Mouse (Mus musculus) hindbrain, embryonic 15.5 days (tissue): ENCODE measurements around the gene 1810009A15Rik. TPM values are rescaled to one million over a fixed set of nuclear protein-coding genes. Genes with fewer than 3 reads are reported as not detected.

ENCODE experiments used
- ATAC-seq: fragments of 200-750 bp; cut with Nextera tagmentation; 2 replicates; pipeline ENCODE4 v1.8.0; 2017; ENCODE audit warnings: low read depth, moderate number of reproducible peaks, moderate TSS enrichment; ENCODE audit not compliant: low FRiP score
- H3K27ac ChIP-seq: fragments of 300-500 bp; sonication (generic); replicated peaks from 2 replicates; pipeline ENCODE4 v1.5.1; 2015; ENCODE audit warnings: mild to moderate bottlenecking, inconsistent platforms
- H3K27me3 ChIP-seq: fragments of 300-500 bp; sonication (generic); 2 replicates; pipeline ENCODE4 v1.6.1; 2015; ENCODE audit warnings: control low read depth, inconsistent platforms
- H3K36me3 ChIP-seq: fragments of 300-500 bp; sonication (generic); 2 replicates; pipeline ENCODE4 v1.6.1; 2015; ENCODE audit warnings: control low read depth, inconsistent platforms
- H3K4me1 ChIP-seq: fragments of 300-500 bp; sonication (generic); replicated peaks from 2 replicates; pipeline ENCODE4 v1.6.1; 2015; ENCODE audit warnings: control low read depth, inconsistent platforms
- H3K4me2 ChIP-seq: fragments of 300-500 bp; sonication (generic); 2 replicates; pipeline ENCODE4 v1.6.1; 2015; ENCODE audit warnings: moderate library complexity, mild to moderate bottlenecking, inconsistent platforms
- H3K4me3 ChIP-seq: fragments of 300-500 bp; sonication (generic); 2 replicates; pipeline ENCODE4 v1.5.1; 2015; ENCODE audit warnings: mild to moderate bottlenecking, inconsistent platforms
- H3K9ac ChIP-seq: fragments of 300-500 bp; sonication (generic); 2 replicates; pipeline ENCODE4 v1.6.1; 2015; ENCODE audit warnings: inconsistent platforms
- H3K9me3 ChIP-seq: fragments of 300-500 bp; sonication (generic); 2 replicates; pipeline ENCODE4 v1.6.1; 2016; ENCODE audit warnings: control low read depth, inconsistent platforms
- WGBS: fragments of 180-500 bp; shearing (Covaris S2); methylation state at CpG from one replicate; pipeline ENCODE4 v1.1.7; 2015; 5-methylcytosine and 5-hydroxymethylcytosine counted together
- polyA plus RNA-seq: library from polyadenylated mRNA; unstranded; fragments of >200 nt; fragmentation: Nextera tagmentation; extraction: Ambion mirVana; gene quantifications from 2 replicates; pipeline ENCODE4 v1.2.1, GENCODE M21; 2015

The 1810009A15Rik gene
- polyA plus RNA-seq = 45.3 and 51.6 TPM in 2 replicates

DNA sequence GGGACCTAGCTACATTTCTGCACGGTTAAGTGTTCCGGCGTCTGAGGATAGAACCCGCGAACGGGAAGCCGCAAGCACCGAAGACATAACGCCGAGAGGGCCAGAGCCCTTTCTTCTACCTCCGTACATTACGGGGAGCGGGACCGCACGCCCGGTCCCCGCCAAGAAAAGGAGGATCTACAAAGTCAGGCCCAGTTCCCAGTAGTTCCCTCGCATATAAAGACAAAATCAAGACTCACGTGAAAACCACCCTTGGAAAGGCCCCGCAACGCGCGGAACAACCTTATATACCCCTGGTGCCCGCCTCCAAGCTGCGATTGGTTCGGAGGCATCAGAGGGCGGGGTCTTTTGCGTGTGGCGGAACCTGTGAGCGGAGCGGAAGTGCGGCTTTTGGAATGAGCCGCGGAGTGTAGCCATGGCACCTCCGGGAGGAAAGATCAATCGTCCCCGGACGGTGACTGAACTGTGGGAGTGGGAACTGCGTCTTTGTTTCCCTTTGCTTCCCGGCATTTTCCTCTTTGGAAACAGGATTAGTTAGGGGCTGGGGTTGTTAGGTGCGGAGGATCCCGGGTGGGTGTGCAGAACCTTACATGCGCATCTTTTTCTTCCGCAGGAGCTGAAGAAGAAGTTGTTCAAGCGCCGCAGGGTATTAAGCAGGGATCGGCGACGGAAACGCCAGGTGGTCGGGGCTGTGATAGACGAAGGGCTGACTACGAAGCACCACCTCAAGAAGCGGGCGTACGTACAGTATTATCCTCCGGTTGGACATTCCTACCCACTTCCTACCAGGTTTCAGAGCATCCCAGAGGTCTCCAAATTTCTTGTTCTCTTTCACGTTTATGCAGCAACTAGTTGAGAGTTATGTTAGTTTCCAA, at the start of gene 1810009A15Rik, which contains the start of gene Gm49416:
Gene 1810009A15Rik (plus strand): TSS at position 343 of the 875 bp plus-strand sequence.
Gene Gm49416 (plus strand): TSS at position 416 of the 875 bp plus-strand sequence.
- H3K9ac ChIP-seq = peak within 1 kb of the TSS; percentile 69
- H3K27me3 ChIP-seq = no peaks in the 10 kb centered on the region
- peaks cover 23% of the 10 kb centered on the region for H3K4me1 ChIP-seq
- WGBS = under 1% methylated on average over 58 of the region's 58 CpGs
- H3K4me2 ChIP-seq = peak within 1 kb of the TSS; percentile 79
- H3K36me3 ChIP-seq = 0 out of 2 replicates have a peak, but pooled peaks cover 6% of the 10 kb centered on the region
- peak within 1 kb of the TSS; percentile 57 for H3K4me3 ChIP-seq
- H3K9me3 ChIP-seq = no peaks in the 10 kb centered on the region
- peak within 1 kb of the TSS; percentile 86 for H3K27ac ChIP-seq
- peak; percentile 95 for ATAC-seq

DNA sequence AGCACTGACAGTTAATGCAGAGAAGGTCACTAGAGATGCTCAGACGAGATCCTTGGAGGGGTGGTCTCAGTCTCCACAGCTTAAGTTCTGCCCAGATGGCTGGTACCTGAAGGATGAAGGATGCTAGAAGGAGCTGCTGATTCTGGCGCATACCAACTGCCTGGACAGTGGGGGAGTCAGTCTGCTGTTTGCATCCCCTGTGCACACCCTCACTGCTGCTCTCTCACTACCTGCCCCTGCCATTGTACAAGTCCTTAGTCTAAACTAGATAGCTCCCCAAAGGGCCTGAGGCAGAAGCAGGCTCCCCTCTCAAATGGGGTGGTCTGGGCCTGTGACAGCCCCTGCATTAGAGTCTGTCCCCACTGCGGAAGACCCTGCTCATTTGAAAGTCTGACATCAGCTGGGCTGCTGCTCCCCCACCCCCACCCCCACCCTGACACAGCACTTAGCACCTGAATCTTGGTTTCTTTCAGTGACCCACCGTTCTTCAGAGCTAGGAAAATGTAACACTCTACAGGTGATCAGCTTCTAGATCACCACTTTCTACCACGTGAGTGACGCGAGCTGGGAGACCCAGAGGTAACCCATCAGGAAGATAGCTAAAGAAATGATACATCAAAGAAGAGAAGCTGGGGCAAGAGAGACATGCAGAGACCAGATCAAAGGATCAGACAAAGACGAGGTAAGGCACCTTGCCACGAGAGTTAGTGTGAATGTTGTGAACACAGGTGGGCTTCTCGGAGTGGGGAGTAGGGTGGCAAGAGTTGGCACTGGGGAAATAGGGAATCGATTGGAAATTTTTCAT, 49.3 kb upstream of the 1810009A15Rik start, which contains the start of gene Gng3:
Gene Gng3 (minus strand): TSS at position 92 of the 805 bp plus-strand sequence.
- ATAC-seq = peak; percentile 93
- 27% methylated on average over 11 of the region's 11 CpGs for WGBS
- H3K27me3 ChIP-seq = no peaks in the 10 kb centered on the region
- peak within 1 kb of the TSS; percentile 92 for H3K9ac ChIP-seq
- peaks cover 38% of the 10 kb centered on the region for H3K4me1 ChIP-seq
- peak within 1 kb of the TSS; percentile 97 for H3K27ac ChIP-seq
- peak within 1 kb of the TSS; percentile 79 for H3K4me3 ChIP-seq
- H3K4me2 ChIP-seq = peak within 1 kb of the TSS; percentile 78
- H3K9me3 ChIP-seq = no peaks in the 10 kb centered on the region
- H3K36me3 ChIP-seq = peaks cover 22% of the 10 kb centered on the region

DNA sequence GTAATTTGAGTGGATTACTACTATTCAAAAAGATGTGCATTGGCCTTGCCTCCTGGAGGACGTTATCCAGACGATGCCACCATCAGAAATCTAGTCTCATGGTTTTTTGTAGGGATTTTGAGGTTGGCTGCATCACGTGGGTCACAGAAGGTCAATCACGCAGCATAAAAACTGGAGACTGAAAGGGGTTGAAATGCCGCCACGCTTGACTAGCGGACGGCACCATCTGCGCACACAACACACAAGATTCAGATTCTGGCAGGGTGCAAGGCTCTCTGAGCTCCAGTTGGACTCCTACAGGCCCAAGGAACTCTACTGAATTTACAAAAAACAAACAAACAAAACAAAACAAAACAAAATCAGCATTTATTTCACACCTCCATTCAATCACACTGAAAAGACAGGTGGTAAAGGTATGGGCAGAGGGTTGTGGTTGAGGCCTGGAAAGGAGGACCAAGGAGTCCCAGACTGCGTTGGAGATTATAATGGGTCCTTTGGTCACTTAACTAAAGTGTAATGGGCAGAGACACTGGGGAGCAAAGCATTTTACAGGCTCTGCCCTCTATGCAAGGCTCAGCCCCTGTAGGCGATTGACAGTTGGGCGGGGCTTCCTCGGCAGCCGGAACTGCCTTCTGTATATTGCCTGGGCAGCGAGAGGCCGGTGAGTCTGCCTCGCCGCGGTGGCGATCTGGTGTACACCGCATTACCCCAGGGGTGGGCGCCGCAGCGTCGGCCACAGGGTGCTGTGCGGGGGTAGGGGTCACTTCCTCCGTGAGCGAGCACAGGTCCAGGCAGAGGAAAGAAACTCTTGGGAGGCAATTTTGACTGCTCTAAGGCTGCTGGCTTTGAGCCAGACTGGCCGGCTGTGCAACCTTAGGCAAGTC, 48.5 kb upstream of the 1810009A15Rik start:
- H3K4me1 ChIP-seq = peaks cover 38% of the 10 kb centered on the region
- peak; percentile 7; the same call in 1 of the 2 replicates for ATAC-seq
- peak overlapping the region; percentile 92 for H3K9ac ChIP-seq
- peaks cover 19% of the 10 kb centered on the region for H3K36me3 ChIP-seq
- H3K27ac ChIP-seq = peak overlapping the region; percentile 97
- peak overlapping the region; percentile 79 for H3K4me3 ChIP-seq
- H3K27me3 ChIP-seq = no peaks in the 10 kb centered on the region
- WGBS = 11% methylated on average over 29 of the region's 29 CpGs
- H3K4me2 ChIP-seq = peak overlapping the region; percentile 78
- no peaks in the 10 kb centered on the region for H3K9me3 ChIP-seq

DNA sequence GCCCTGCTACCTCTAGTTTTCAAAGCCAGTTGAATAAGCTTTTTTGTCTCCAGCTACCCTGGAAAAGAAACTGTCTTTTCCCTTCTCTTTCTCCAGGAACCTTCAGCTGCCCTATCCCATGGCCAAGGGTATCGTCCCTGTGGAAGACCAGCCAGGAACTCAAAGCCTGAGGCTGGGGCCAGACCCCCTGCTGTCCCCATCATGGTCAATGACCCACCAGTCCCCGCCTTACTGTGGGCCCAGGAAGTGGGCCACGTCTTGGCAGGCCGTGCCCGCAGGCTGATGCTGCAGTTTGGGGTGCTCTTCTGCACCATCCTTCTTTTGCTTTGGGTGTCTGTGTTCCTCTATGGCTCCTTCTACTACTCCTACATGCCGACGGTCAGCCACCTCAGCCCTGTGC, 47.6 kb upstream of the 1810009A15Rik start:
- ATAC-seq = no peak
- H3K4me1 ChIP-seq = peaks cover 38% of the 10 kb centered on the region
- 80% methylated on average over 7 of the region's 7 CpGs for WGBS
- H3K27ac ChIP-seq = peak overlapping the region; percentile 97
- peak overlapping the region; percentile 92 for H3K9ac ChIP-seq
- peak overlapping the region; percentile 79 for H3K4me3 ChIP-seq
- H3K27me3 ChIP-seq = no peaks in the 10 kb centered on the region
- no peaks in the 10 kb centered on the region for H3K9me3 ChIP-seq
- peak overlapping the region; percentile 78 for H3K4me2 ChIP-seq
- H3K36me3 ChIP-seq = peaks cover 20% of the 10 kb centered on the region

DNA sequence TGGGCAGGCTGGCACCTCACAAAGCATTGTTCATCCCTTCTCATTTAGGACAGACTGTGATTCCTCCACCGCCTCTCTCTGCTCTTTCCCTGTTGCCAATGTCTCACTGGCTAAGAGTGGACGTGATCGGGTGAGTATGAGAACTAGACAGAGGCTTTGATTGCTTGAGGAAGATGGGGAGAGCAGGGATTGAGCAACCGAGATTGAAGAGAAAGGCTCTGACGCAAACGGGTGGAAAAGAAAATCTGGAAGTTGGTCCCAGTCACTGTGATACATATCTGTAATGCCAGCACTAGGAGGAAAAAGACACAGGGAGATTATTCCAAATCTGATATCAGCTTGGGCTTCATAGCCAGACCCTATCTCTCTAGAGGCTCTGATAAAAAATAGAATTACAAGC, 45.7 kb upstream of the 1810009A15Rik start:
- Histone ChIP-seq H3K9ac (no peak overlapping the region), H3K27ac (no peak overlapping the region), H3K4me3 (no peak overlapping the region), H3K9me3 (no peaks in the 10 kb centered on the region), H3K36me3 (peaks cover 38% of the 10 kb centered on the region), H3K4me2 (no peak overlapping the region), H3K27me3 (no peaks in the 10 kb centered on the region), H3K4me1 (peaks cover 28% of the 10 kb centered on the region)
- WGBS = 91% methylated on average over 6 of the region's 6 CpGs
- no peak for ATAC-seq

DNA sequence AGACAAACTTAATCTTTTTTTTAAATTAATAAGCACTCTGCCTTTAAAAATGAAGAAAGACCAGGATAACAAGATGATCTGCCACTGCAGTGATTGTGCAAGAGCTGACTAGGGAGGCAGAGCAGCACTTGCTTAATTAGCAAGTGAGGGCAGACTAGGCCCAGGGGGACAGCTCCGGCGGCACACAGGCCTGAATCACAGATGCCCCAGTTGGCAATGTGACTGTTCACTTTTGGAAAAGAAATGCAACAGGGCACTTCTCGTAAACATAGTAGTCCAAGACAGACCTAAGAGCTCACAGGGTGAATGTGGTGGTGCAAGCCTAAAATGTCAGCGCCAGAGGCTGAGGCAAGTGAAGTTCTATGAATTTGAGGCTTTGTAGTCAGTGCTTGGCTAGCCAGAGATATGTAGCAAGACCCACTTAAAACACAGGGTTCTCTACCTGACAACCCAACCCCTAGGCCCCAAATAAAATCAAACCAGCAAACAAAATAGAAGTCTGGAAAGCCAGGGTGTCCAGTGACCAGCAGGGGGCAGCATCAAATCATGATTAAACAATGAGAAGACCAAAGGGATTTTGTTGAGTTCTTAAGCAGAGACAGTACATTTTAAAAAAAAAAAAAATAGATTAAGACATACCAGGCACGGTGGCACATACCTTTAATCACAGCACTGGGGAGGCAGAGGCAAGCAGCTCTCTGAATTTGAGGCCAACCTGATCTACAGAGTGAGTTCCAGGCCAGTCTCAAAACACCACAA, 44.1 kb upstream of the 1810009A15Rik start:
- H3K27me3 ChIP-seq = no peaks in the 10 kb centered on the region
- ATAC-seq = no peak
- H3K4me2 ChIP-seq = no peak overlapping the region
- no peaks in the 10 kb centered on the region for H3K9me3 ChIP-seq
- H3K4me1 ChIP-seq = peaks cover 23% of the 10 kb centered on the region
- H3K27ac ChIP-seq = no peak overlapping the region
- no peak overlapping the region for H3K4me3 ChIP-seq
- peaks cover 45% of the 10 kb centered on the region for H3K36me3 ChIP-seq
- 56% methylated on average over 5 of the region's 5 CpGs for WGBS
- H3K9ac ChIP-seq = no peak overlapping the region

DNA sequence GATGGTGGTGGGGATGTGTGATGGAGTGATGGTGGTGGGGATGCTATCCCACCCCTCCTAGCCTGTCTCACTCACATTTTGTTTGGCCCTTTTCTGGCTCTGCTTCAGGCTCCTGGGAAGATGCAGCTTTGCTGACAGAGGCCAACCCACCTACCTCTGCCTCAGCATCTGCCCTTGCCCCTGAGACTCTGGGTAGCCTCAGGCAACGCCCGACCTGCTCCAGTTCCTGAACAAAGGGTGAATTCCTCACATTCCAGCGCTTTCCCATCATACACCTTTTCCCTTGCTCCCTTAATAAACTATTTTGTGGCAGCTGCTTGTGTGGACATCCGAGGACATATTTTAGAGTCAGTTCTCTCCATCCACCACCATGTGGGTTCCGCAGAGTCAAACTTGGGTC, 40.3 kb upstream of the 1810009A15Rik start:
- ATAC-seq = no peak
- peaks cover 32% of the 10 kb centered on the region for H3K36me3 ChIP-seq

DNA sequence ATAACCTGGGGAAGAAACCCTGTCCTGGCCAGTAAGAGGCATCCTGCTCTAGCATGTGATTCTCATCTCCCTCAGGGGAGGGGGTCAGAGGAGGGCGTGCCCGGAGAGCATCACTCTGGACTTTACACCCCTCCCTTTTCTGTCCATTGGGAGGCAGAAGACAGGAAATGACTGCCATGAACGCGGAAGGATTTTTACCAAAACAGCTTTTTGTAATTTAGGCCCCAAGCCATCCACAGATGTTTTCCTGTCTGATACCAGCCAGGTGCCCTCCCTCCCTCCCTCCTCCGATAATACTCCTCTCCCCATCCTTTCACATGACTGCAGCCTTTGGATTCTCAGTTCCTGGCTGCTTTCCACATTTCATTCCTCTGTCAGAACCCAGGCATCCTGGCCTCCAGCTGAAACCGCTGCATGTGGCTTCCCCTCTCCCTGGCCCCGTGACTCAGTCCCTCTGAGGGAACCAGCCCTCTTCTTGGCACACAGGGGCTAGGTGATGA, 38.2 kb upstream of the 1810009A15Rik start, which contains the start of gene Lrrn4cl:
Gene Lrrn4cl (plus strand): TSS at position 367 of the 500 bp plus-strand sequence.
- Histone ChIP-seq H3K4me1 (no peaks in the 10 kb centered on the region), H3K9me3 (no peaks in the 10 kb centered on the region), H3K27ac (no peak within 1 kb of the TSS), H3K9ac (no peak within 1 kb of the TSS), H3K36me3 (peaks cover 29% of the 10 kb centered on the region), H3K27me3 (no peaks in the 10 kb centered on the region), H3K4me2 (no peak within 1 kb of the TSS), H3K4me3 (no peak within 1 kb of the TSS)
- WGBS = 43% methylated on average over 7 of the region's 7 CpGs
- ATAC-seq = 0 out of 2 replicates have a peak, but pooled peaks have one; percentile 55

More for the DNA sequence above, 40.3 kb upstream of the 1810009A15Rik start:
- H3K9me3 ChIP-seq = no peaks in the 10 kb centered on the region
- 91% methylated on average over 5 of the region's 5 CpGs for WGBS
- H3K4me3 ChIP-seq = no peak overlapping the region
- H3K4me2 ChIP-seq = no peak overlapping the region
- H3K4me1 ChIP-seq = no peaks in the 10 kb centered on the region
- H3K27ac ChIP-seq = no peak overlapping the region
- no peak overlapping the region for H3K9ac ChIP-seq
- no peaks in the 10 kb centered on the region for H3K27me3 ChIP-seq

DNA sequence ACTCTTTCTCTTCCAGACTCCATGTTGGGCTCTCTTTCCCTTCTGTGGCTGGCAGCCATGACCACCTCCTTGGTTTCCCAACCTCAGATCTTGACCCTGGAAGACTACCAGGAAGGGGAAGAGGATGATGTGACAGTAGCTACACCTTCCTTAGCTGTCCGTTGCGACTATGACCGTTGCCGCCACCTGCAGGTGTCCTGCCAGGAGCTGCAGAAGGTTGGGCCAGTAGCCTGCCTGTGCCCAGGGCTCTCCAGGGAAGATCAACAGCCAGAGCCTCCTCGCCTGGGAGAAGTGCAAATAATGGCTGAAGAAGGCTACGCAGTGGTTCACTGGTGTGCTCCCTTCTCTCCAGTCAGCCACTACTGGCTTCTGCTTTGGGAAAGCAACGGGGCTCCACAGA, 37.0 kb upstream of the 1810009A15Rik start:
- no peak overlapping the region for H3K9ac ChIP-seq
- no peak overlapping the region for H3K27ac ChIP-seq
- no peak overlapping the region for H3K4me3 ChIP-seq
- H3K27me3 ChIP-seq = no peaks in the 10 kb centered on the region
- no peaks in the 10 kb centered on the region for H3K9me3 ChIP-seq
- ATAC-seq = no peak
- H3K4me2 ChIP-seq = no peak overlapping the region
- peaks cover 18% of the 10 kb centered on the region for H3K36me3 ChIP-seq
- 67% methylated on average over 7 of the region's 7 CpGs for WGBS
- H3K4me1 ChIP-seq = no peaks in the 10 kb centered on the region

DNA sequence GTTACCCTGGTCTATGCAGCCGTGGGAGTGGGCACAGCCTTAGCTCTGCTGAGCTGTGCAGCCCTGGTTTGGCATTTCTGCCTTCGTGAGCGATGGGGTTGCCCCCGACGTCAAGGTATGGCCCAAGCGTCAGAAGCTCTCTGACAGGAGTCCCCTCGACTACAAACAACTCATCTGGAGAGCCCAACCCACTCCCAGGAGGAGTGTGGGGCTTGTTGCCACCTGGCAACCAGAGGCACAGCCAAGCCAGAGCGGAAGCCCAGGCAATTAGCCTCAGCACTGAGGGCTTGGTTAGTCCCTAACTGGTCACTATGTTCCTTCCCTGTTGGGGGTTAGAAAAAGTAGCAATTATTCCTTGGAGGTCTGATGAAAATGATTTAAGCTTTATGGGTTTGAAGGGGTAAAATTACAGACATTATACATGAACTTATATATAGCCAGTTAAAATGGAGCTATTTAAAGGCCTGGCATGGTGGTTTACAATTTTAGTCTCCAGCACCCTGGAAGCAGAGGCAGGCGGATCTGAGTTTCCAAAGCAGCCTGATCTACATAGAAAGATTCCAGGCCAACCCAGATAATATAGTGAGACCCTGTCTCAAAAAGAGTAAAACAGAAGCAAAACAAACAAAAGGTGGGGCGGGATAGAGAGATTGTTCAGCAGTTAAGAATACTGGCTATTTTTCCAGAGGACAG, 36.3 kb upstream of the 1810009A15Rik start:
- H3K36me3 ChIP-seq = peaks cover 11% of the 10 kb centered on the region
- no peak overlapping the region for H3K4me3 ChIP-seq
- H3K4me1 ChIP-seq = no peaks in the 10 kb centered on the region
- H3K27me3 ChIP-seq = no peaks in the 10 kb centered on the region
- no peak for ATAC-seq
- WGBS = 67% methylated on average over 10 of the region's 10 CpGs
- H3K9me3 ChIP-seq = no peaks in the 10 kb centered on the region
- H3K4me2 ChIP-seq = no peak overlapping the region
- no peak overlapping the region for H3K9ac ChIP-seq
- H3K27ac ChIP-seq = no peak overlapping the region
